In genomic region chr8:121871833-121872440, GRCm38 (mm10) we compare ENCODE assay signal across 10 mouse cellular contexts. TPM values are rescaled to one million over a fixed set of nuclear protein-coding genes. Genes with fewer than 3 reads are reported as not detected.
A peak's percentile ranks its signal among the peaks of the same experiment; 100 is the strongest.
DNase-seq lines count a peak whose midpoint lies in the region; ATAC-seq and TF ChIP-seq lines count a peak whose summit lies in the region.
"Had no signal": no experiment of that assay in that cellular context is flagged by ENCODE, and none has a peak within 500 bp of the region (broad histone marks: within the 10 kb centered on the region; RNA-seq: fewer than 3 reads in every experiment).

No protein-coding gene starts in this region.

- no peaks in the 10 kb centered on the region for H3K27me3 ChIP-seq in heart, embryonic 14.5 days (ENCODE audit: control insufficient read depth, insufficient read depth, low read length)
- no peaks in the 10 kb centered on the region for H3K27me3 ChIP-seq in intestine, embryonic 15.5 days (replicated peaks)
- no peaks in the 10 kb centered on the region for H3K27me3 ChIP-seq in stomach, postnatal 0 days (ENCODE audit: control insufficient read depth, insufficient read depth, low read length)

- peak overlapping the region; percentile 44 for H3K4me2 ChIP-seq in heart, embryonic 14.5 days (ENCODE audit: low read length)
- peak overlapping the region; percentile 24; the same call in 1 of the 2 replicates for H3K4me2 ChIP-seq in intestine, embryonic 15.5 days (replicated peaks)
- H3K4me2 ChIP-seq in stomach, postnatal 0 days (replicated peaks; ENCODE audit: low read depth), result 0 out of 2 replicates have a peak overlapping the region, but pooled peaks have one; percentile 2
- H3K4me2 ChIP-seq: kidney, embryonic 15.5 days had no signal

- no peak for DNase-seq in heart, adult 18-20 months
- peak; percentile 33 for DNase-seq in thymus, postnatal 4 days
- no peak for DNase-seq in thymus, postnatal 0 days (ENCODE audit: low spot score)
- DNase-seq in stomach, postnatal 0 days (ENCODE audit: low spot score), result peak; percentile 76
- DNase-seq in heart, postnatal 10 days, result no peak
- DNase-seq: lung, adult 2 months had no signal

- H3K9ac ChIP-seq in heart, embryonic 14.5 days (ENCODE audit: low read length), result peak overlapping the region; percentile 25
- 0 out of 2 replicates have a peak overlapping the region, but pooled peaks have one; percentile 24 for H3K9ac ChIP-seq in intestine, embryonic 15.5 days
- H3K9ac ChIP-seq in stomach, postnatal 0 days (ENCODE audit: low read length), result peak overlapping the region; percentile 35; the same call in 1 of the 2 replicates
- H3K9ac ChIP-seq: kidney, embryonic 15.5 days had no signal

- H3K4me3 ChIP-seq in heart, embryonic 14.5 days (ENCODE audit: control insufficient read depth in 1 of 2, insufficient read depth in 1 of 2, low read depth in 1 of 2, low read length in 2 of 2), result no peak overlapping the region
- no peak overlapping the region for H3K4me3 ChIP-seq in intestine, embryonic 15.5 days (replicated peaks)
- no peak overlapping the region for H3K4me3 ChIP-seq in stomach, postnatal 0 days (ENCODE audit: low read depth, low read length)
- H3K4me3 ChIP-seq: kidney, embryonic 15.5 days had no signal

- H3K36me3 ChIP-seq in heart, embryonic 14.5 days (ENCODE audit: control insufficient read depth, insufficient read depth, low read length), result no peaks in the 10 kb centered on the region
- H3K36me3 ChIP-seq in intestine, embryonic 15.5 days, result no peaks in the 10 kb centered on the region
- no peaks in the 10 kb centered on the region for H3K36me3 ChIP-seq in stomach, postnatal 0 days (ENCODE audit: control insufficient read depth, insufficient read depth, low read length)
- H3K36me3 ChIP-seq: kidney, embryonic 15.5 days had no signal

- peak; percentile 8; the same call in 1 of the 2 replicates for ATAC-seq in heart, embryonic 14.5 days (ENCODE audit: insufficient number of reproducible peaks, insufficient read depth, low FRiP score, low read depth)
- ATAC-seq in intestine, embryonic 15.5 days, result peak; percentile 77
- peak; percentile 59 for ATAC-seq in stomach, postnatal 0 days (ENCODE audit: low FRiP score, low TSS enrichment)
- ATAC-seq in inflammation-experienced regulatory T-cells, adult 6 months, result no peak

- WGBS in heart, embryonic 14.5 days, result 15% methylated on average over 10 of the region's 10 CpGs
- WGBS in intestine, embryonic 15.5 days, result 15% methylated on average over 10 of the region's 10 CpGs
- 12% methylated on average over 10 of the region's 10 CpGs for WGBS in stomach, postnatal 0 days

- peak; percentile 35; the same call in 1 of the 2 replicates for TF ChIP-seq CTCF in stomach, postnatal 0 days (IDR thresholded peaks at IDR 0.05; ENCODE audit: low read depth)

- TF ChIP-seq EP300 in stomach, postnatal 0 days (optimal IDR thresholded peaks at IDR 0.05), result no peak

- H3K27ac ChIP-seq in heart, embryonic 14.5 days (replicated peaks in 1 of 2; ENCODE audit: control insufficient read depth in 1 of 2, insufficient read depth in 1 of 2, low read depth in 2 of 2, low read length in 2 of 2), result no peak overlapping the region
- H3K27ac ChIP-seq in intestine, embryonic 15.5 days, result peak overlapping the region; percentile 32; the same call in 1 of the 2 replicates
- H3K27ac ChIP-seq in stomach, postnatal 0 days (replicated peaks), result no peak overlapping the region; the same call in 1 of the 2 replicates
- H3K27ac ChIP-seq: kidney, embryonic 15.5 days had no signal

- H3K9me3 ChIP-seq in heart, embryonic 14.5 days (ENCODE audit: control insufficient read depth, low read length), result no peaks in the 10 kb centered on the region
- H3K9me3 ChIP-seq in intestine, embryonic 15.5 days, result no peaks in the 10 kb centered on the region
- H3K9me3 ChIP-seq in stomach, postnatal 0 days (ENCODE audit: control insufficient read depth, low read length), result no peaks in the 10 kb centered on the region
- H3K9me3 ChIP-seq: kidney, embryonic 15.5 days had no signal

- intact Hi-C loops in heart, postnatal 10 days (cut with DNase I), result no loop called here

- peaks cover 26 to 27% of the 10 kb centered on the region in 2 experiments for H3K4me1 ChIP-seq in heart, embryonic 14.5 days (ENCODE audit: control insufficient read depth in 2 of 2, insufficient read depth in 2 of 2, low read length in 2 of 2)
- H3K4me1 ChIP-seq in intestine, embryonic 15.5 days (replicated peaks), result peaks cover 21% of the 10 kb centered on the region
- no peaks in the 10 kb centered on the region; the same call in 1 of the 2 replicates for H3K4me1 ChIP-seq in stomach, postnatal 0 days (replicated peaks; ENCODE audit: control insufficient read depth, insufficient read depth)

RNA-seq across cellular contexts. Expression of gene Slc7a5, which starts 35.6 kb away (rescaled TPM):
- 18.7 and 18.8 TPM in 2 replicates for polyA plus RNA-seq in heart, embryonic 14.5 days (2014; fragmentation: Nextera tagmentation; extraction: Ambion mirVana)
- total RNA-seq in heart, adult 18-20 months (2021), result 1 to 10 TPM; 4.1 to 4.8 TPM
- polyA plus RNA-seq in thymus, postnatal 0 days (2015; fragmentation: Nextera tagmentation; extraction: Ambion mirVana), result 15.0 and 16.7 TPM in 2 replicates
- polyA plus RNA-seq in intestine, embryonic 15.5 days (2015; fragmentation: Nextera tagmentation; extraction: Ambion mirVana), result 17.9 and 18.1 TPM in 2 replicates
- 8.9 and 9.3 TPM in 2 replicates for polyA plus RNA-seq in stomach, postnatal 0 days (2015; fragmentation: Nextera tagmentation; extraction: Ambion mirVana)
- polyA plus RNA-seq in inflammation-experienced regulatory T-cells, adult 6 months (2017; shearing (Covaris generic)), result 1 to 10 TPM; 2.5 to 4.4 (median 2.6) TPM
- 10 to 100 TPM in 1 of 2 experiments, 1 to 10 TPM in 1; 8.6 to 11.3 TPM for total RNA-seq in heart, postnatal 10 days (2021)

RNA-seq across cellular contexts. Expression of gene Klhdc4, which starts 42.6 kb away (rescaled TPM):
- 20.8 and 20.9 TPM in 2 replicates for polyA plus RNA-seq in heart, embryonic 14.5 days (2014; fragmentation: Nextera tagmentation; extraction: Ambion mirVana)
- total RNA-seq in heart, adult 18-20 months (2021), result 10 to 100 TPM; 12.0 to 13.7 TPM
- polyA plus RNA-seq in thymus, postnatal 0 days (2015; fragmentation: Nextera tagmentation; extraction: Ambion mirVana), result 31.6 and 32.7 TPM in 2 replicates
- polyA plus RNA-seq in intestine, embryonic 15.5 days (2015; fragmentation: Nextera tagmentation; extraction: Ambion mirVana), result 33.6 and 41.1 TPM in 2 replicates
- polyA plus RNA-seq in stomach, postnatal 0 days (2015; fragmentation: Nextera tagmentation; extraction: Ambion mirVana), result 13.7 and 14.7 TPM in 2 replicates
- 10 to 100 TPM; 22.0 to 30.4 (median 28.2) TPM for polyA plus RNA-seq in inflammation-experienced regulatory T-cells, adult 6 months (2017; shearing (Covaris generic))
- total RNA-seq in heart, postnatal 10 days (2021), result 10 to 100 TPM; 14.4 to 16.0 TPM

Comparison
In these comparisons a context has a peak if more than half of its experiments do, and no peak if none do; other contexts are left out.
1. DNase-seq: peak in thymus, postnatal 4 days (single experiment) and stomach, postnatal 0 days (single experiment); none in heart, adult 18-20 months (0 of 2), thymus, postnatal 0 days (single experiment) and heart, postnatal 10 days (0 of 2).
2. Peak in every context shown above with its lines, with median percentiles within 50 percentile points of each other: H3K4me2 ChIP-seq and H3K9ac ChIP-seq.